Mouse (Mus musculus) spleen, postnatal 10 days (tissue): Measurements from ENCODE around the gene Trpc1.

Source experiments
- DNase-seq, 2 experiments: peaks; one replicate each; pipeline ENCODE4 v3.0.0; 2021 to 2022; ENCODE audit warnings: low spot score in 2 of 2

Trpc1 gene

DNA sequence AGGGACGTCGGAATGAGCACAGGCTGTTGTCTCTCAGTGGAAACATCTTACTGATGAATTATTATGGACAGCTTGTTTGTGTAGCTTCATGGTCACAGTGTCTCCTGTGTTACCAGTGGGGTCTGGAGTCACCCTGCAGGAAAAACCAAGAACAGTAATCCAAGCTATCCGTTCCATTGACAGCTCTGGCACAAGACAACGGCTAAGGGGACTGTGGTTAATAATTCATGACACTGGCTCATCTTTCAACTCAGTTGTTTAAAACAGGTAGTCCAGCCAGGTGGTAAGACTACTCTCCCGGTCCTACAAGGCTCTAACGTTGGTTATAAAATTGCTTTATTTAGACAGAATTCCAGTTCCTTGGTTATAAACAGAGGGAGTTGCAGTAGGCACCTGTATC lies 53.6 kb downstream of the Trpc1 start:
- no peak for DNase-seq

DNA sequence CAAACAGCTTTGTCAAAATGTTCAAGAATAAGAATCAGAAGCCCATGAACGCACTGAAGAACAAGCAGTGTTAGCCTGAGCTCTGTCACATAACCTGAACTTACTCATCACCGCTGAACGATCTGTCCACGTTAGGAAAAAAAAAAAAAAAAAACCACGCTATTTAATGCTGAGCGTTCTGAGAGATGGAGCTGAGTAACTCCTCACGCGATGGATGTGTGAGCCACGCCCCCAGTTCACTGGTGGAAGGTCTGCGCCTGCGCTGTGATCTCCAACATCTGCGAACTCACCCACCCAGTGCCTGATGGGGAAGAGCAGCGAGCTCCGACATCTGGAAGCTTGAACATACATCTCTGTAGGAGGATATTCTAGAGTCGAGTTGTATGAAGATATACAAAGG lies 55.2 kb downstream of the Trpc1 start:
- DNase-seq, result no peak

DNA sequence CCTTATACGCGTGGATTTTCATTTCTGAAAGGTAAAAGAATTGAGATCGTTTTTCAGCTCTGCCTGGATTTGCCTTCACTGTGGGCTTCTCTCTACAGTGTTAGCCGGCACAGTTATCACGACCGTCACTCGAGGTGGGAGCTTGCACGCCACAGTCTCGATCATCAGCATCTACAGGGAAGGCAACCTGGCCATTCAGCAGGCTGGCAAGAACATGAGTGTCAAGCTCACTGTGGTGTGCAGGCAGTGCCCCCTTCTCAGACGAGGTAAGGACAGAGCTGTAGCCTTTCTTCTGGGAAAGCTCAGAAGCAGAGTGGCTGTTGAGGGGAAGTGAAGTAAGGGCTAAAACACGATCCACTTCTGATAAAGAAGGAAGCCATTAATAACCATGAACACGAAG lies 55.6 kb downstream of the Trpc1 start:
- no peak for DNase-seq

DNA sequence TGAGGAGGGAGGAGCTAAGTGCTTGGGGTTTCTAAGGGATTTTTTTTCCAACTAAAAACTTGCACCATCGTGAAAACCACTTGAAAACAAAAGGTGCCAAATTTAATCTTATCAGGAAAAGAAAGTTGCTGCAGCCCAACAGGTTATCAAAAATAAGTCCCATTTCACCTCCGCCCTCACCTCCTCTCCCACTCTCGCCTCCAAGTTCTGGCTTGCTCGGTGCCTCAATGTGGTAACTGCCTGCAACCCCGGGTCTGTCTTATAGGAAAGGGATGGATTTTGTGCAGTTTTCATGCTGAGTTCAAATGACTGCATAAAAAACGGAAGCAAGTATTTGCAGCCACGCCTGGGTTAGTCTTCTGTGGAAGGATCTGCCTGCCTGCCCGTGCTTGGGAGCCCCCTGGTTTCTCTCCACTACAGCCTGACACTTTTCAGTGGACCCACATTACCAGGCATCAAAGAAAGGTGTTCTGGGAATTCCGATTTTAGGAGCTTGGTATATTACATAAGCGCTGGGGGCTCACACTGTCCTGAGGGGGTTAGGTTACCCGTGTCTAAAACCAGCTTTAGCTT lies 56.6 kb downstream of the Trpc1 start:
- no peak for DNase-seq

DNA sequence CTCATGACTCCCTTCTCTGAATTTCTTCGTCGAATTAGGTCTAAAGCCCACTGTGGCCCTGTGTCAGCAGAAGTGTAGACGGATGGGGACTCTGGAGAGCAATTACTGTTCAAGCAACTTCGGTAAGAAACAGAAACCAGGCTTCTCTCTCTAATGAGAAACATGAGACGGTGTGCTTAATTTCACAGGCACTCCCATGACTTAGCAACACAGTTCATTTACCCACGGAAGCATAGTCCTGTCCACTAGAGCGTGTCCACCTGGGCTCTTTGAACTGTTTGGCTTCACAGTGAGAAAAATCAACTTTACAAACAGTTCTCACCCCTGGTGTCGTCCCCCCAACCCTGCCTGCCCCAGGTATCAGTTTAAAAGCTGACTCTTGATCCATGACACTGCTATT lies 57.4 kb downstream of the Trpc1 start:
- DNase-seq, result no peak

GRCm38 (mm10) chr9:95688064-95688463 lies 62.1 kb downstream of the Trpc1 start:
- peak; percentile 19 to 52 for DNase-seq

DNA sequence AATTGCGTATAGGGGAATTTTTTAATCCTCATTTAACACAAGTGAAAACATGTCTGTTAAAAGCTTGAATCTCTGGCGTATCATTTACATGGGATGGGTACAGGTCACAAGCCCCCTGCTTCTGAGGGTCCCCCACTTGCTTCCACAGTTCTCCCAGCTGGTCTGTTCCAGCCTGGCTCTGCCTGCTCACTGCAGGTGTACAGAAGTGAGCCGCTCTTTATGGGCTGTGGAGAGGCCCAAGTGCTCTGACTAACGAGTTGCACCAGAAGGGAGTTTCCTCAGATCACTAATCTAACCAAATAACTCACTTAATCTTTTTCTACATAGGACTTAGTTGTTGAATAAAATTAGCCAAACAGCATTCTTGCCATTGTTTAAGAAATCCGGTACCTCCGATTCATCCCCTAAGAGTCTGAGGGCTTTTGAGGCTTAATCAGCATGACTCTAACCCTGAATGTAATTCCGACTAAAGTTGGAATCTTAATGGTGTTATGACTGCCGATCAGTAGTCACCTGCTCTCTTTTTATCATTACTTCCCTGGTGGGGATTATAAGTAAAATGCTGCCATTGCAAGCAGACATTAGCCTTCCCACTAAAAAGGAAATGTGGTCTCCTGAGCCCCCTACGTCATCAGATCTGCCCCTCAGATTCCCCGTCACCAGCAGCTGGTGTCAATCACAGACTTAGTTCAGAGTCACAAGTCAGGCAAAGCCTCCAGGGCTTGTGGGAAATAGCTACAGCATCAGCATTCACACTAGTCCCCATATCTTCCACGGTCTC lies 64.3 kb downstream of the Trpc1 start:
- no peak for DNase-seq

DNA sequence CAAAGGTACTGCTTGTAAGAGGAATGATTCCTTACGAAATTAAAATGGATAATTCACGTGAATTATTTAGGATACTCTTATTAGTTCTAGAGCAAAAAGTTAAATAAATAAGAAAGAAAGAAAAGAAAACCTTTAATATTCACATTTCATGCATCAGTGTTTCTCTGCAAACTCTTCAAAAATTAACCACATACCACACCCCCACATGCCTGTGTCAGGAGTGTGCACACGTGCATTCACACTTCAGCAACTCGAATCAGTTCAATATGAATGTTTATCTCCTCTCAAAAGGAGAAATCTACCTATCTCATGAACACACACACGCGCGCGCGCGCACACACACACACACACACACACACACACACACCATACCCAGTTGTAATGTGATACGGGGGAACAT lies 69.5 kb downstream of the Trpc1 start:
- DNase-seq, result no peak

DNA sequence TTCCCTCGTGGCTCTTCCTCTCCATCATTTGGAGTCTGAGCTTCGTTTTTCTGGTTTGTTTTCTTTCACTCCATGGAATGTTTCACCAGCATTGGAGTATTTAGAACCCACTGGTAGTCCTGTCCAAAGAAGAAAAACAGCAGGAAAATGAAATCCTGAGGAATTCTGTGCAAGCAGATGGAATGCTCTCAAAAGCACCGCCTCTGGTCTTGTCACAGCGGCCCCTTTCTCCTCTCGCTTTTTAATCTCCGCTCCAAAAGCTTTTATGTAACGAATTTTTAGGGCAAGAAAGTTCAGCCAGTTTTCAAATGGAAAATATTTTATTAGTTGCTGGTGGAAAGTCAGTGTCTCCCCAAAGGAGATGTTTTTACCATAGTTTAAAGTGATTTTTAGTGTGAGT lies 70.2 kb downstream of the Trpc1 start:
- no peak for DNase-seq

DNA sequence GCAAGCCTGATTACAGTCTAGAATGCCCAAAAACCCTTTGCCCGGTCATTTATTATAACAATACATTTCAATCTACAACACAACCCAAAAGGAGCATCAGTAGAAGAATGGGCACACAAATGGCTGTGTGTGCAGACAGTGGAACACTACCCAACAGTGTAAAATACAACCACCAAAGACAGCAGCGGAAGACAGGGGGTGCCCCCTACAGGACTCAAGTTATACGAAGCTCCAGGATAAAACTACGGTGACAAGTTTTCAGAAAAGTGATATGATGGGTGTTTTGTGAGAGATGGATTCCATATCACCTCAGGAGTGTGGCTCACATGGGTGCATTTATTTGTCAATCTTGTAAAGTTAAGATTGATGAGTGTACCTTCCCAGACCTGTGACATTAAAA lies 74.2 kb downstream of the Trpc1 start:
- no peak for DNase-seq

DNA sequence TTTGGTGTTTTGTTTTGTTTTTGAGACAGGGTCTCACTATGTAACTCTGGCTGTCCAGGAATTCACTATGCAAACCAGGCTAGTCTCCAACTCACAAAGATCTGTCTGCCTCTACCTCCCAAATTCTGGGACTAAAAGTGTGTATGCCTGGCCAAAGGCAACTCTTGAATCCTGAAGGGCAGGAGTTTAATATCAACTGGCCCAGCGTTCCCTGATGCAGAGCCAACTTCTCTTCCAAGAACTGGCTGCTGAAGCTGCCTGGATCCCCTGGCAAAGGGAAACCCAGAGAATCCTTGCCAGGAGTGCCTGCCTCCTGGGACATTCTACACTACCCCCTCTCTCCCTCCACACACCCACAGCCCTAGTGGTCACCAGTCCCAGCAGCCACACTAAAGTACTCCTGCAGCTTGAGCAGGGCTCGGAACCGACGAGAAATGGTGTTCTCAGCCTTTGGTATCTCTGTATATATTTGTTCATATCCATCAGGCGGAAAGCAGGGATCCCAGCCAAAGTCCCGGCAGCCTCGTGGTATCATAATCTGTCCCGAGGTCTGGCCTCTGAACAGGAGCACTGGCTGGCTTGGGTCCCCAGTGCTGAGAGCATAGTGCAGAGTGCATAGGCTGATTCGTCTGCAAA lies 75.0 kb downstream of the Trpc1 start:
- no peak for DNase-seq

- DNase-seq, result peak in 1 of 2 experiments; percentile 25
Measured at GRCm38 (mm10) chr9:95672760-95673159, 77.4 kb downstream of the Trpc1 start.

GRCm38 (mm10) chr9:95672331-95672730 lies 77.8 kb downstream of the Trpc1 start:
- no peak for DNase-seq

- no peak for DNase-seq
Measured at GRCm38 (mm10) chr9:95668306-95668705, 81.9 kb downstream of the Trpc1 start.

DNA sequence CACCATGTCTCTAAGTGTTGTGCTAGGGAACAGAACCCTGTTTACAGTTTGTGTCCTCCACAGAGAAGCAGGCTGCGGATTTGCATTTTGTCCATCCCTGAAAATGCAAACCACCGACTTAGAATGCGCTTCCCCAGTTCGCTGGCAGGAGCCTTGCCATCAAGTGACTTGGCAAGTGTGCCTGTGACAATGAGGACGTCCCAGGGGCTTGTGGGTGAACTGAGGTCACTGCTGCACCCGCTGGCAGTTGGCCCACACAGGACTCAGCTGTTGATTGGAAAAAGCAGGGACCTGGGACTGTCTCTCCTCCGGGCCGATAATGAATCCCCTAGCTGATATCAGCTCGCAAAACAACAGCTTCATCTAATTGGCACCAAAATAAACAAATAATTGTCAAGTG lies 82.3 kb downstream of the Trpc1 start:
- DNase-seq, result no peak

DNA sequence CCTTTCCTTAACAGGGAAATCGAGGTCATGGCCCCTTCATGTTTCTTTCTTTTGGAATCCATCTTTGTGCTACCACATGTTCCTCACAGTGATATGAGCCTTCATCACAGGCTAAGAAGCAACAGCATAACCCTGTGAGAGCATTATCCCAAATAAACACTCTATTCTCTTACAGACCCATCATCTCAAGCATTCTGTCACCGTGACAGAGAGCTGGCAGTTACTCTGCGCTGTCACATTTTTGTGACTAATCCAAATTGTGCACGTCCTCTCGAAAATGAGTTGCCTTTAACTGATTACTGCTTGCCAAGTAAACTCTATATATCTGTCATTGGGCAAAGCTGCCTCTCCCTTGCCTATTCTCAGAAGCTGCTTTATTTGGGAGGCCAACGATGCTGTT lies 84.3 kb downstream of the Trpc1 start:
- no peak for DNase-seq

DNA sequence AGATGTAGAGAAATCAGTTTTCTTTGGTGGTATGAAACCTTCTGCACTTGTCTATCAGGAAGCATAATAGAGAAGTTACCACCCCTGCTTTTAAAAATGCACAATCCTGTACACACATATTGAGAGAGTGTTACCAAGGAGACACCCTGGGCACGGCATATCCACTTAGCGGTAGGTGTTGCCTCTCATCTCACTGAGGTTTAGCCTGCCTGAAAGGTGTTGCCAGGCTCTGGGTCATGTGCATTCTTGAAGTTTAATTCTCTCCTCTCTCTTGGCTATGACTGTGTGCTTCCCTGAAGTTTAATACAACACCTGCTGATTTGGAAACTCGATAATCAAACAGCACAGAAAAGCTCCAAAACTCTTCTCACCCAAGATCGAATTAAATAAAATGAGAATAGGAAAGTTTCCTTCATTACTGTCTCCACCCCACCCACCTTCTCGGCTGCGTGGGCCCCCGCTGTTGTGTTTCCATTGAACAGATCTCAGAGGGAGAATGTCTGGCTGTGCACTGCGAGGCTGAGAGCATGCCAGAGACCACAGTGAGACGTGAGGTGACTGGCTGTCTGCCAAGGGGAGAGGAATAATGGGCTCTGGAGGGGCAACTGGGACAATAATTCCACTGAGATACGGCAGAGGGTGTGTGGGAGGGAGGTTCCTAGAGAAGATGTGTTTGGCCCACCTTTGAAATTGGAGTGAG lies 85.7 kb downstream of the Trpc1 start:
- DNase-seq, result no peak

- no peak for DNase-seq
Measured at GRCm38 (mm10) chr9:95657941-95658340, 92.2 kb downstream of the Trpc1 start.
